Mouse (Mus musculus) liver, postnatal 0 days (tissue): ENCODE measurements at regions not wholly inside any gene's neighbourhood (a gene's known extent, or its start where the extent isn't known, plus 50 kb on each side); places are given as distances from the start of the nearest gene placed in this dataset.

Experiments
- CTCF ChIP-seq: sonication (generic); IDR thresholded peaks from 2 replicates; pipeline ENCODE4 v1.5.1; 2016; ENCODE audit warnings: antibody characterized with exemption, low read depth
- EP300 ChIP-seq: IDR thresholded peaks from 2 replicates; pipeline ENCODE4 v1.6.1; 2016; ENCODE audit warnings: antibody characterized with exemption, low read depth, mild to moderate bottlenecking

GRCm38 (mm10) chr5:129420981-129421380 lies 80.0 kb upstream of the Sfswap start:
- TF ChIP-seq EP300 (no peak), CTCF (no peak)
